Mouse (Mus musculus): ENCODE measurements around the gene Pnpla8.

DNA sequence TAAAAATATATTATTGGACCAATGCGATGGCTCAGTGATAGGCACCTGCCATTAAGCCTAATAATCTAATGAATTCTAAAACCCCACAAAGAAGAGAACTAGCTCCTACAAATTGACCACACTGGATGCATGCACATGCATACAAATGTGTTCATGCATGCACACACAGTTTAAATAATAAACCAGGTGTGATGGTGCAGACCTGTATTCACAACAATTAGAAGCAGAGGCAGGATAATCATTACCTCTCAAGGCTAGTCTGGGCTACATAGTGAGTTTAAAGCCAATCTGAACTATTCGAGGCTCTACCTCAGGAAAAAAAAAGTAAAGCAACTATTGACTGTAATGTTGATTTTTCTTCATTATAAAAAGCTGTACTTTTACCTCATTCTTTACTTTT, 94.0 kb downstream of the Pnpla8 start:
- TF ChIP-seq CTCF (conservative IDR thresholded peaks at IDR 0.05; ENCODE audit: low read length): no peak
- no peak for TF ChIP-seq POU5F1 (IDR thresholded peaks at IDR 0.05; ENCODE audit: borderline replicate concordance, low read length)

Measured in E14TG2a.4 (cell line).